Comparison of ENCODE assay signal across 8 mouse cellular contexts in genomic region chr9:49962561-49963071, GRCm38 (mm10).
A peak's percentile ranks its signal among the peaks of the same experiment; 100 is the strongest.
DNase-seq lines count a peak whose midpoint lies in the region; ATAC-seq and TF ChIP-seq lines count a peak whose summit lies in the region.

No protein-coding gene starts in this region.

- H3K27me3 ChIP-seq in embryonic facial prominence, embryonic 15.5 days, result no peaks in the 10 kb centered on the region
- H3K27me3 ChIP-seq in midbrain, embryonic 10.5 days (ENCODE audit: low read depth, poor library complexity, severe bottlenecking), result no peaks in the 10 kb centered on the region

- H3K9me3 ChIP-seq in ES-E14 (ENCODE audit: control insufficient read depth, insufficient read depth, low read depth, low read length), result no peaks in the 10 kb centered on the region
- H3K9me3 ChIP-seq in embryonic facial prominence, embryonic 15.5 days (replicated peaks), result no peaks in the 10 kb centered on the region
- H3K9me3 ChIP-seq in midbrain, embryonic 10.5 days (replicated peaks), result no peaks in the 10 kb centered on the region

- no peak overlapping the region for H3K4me3 ChIP-seq in ES-E14 (ENCODE audit: insufficient read depth in 1 of 2, low read depth in 1 of 2, low read length in 2 of 2, poor library complexity in 1 of 2, severe bottlenecking in 1 of 2)
- H3K4me3 ChIP-seq in embryonic facial prominence, embryonic 15.5 days (replicated peaks), result no peak overlapping the region
- H3K4me3 ChIP-seq in midbrain, embryonic 10.5 days, result no peak overlapping the region; the same call in 1 of the 2 replicates

- H3K36me3 ChIP-seq in ES-E14 (ENCODE audit: control insufficient read depth, insufficient read depth, low read length, poor library complexity, severe bottlenecking), result no peaks in the 10 kb centered on the region
- H3K36me3 ChIP-seq in embryonic facial prominence, embryonic 15.5 days, result no peaks in the 10 kb centered on the region
- H3K36me3 ChIP-seq in midbrain, embryonic 10.5 days, result no peaks in the 10 kb centered on the region

- peaks cover 9 to 17% of the 10 kb centered on the region in 2 experiments; a peak in 3 of 4 replicates for H3K4me1 ChIP-seq in ES-E14 (ENCODE audit: control insufficient read depth in 2 of 2, insufficient read depth in 2 of 2, low read length in 2 of 2, poor library complexity in 1 of 2)
- peaks cover 12% of the 10 kb centered on the region; the same call in 1 of the 2 replicates for H3K4me1 ChIP-seq in embryonic facial prominence, embryonic 15.5 days
- peaks cover 55% of the 10 kb centered on the region for H3K4me1 ChIP-seq in midbrain, embryonic 10.5 days

- no peak overlapping the region for H3K4me2 ChIP-seq in embryonic facial prominence, embryonic 15.5 days (replicated peaks)

- 50% methylated on average over 8 of the region's 8 CpGs for WGBS in embryonic facial prominence, embryonic 15.5 days
- WGBS in midbrain, embryonic 10.5 days, result 42% methylated on average over 8 of the region's 8 CpGs

- no peak overlapping the region for H3K9ac ChIP-seq in ES-E14 (ENCODE audit: insufficient read depth, low read depth, low read length, poor library complexity, severe bottlenecking)
- no peak overlapping the region for H3K9ac ChIP-seq in embryonic facial prominence, embryonic 15.5 days

- DNase-seq in ES-E14 (ENCODE audit: low read depth, low spot score), result no peak
- DNase-seq in cerebellum, adult 11-12 months, result peak; percentile 32
- peak; percentile 61 for DNase-seq in midbrain, embryonic 10.5 days (ENCODE audit: low spot score)
- DNase-seq in lung, postnatal 14 days, result no peak
- DNase-seq in natural killer cell, adult 2 months (ENCODE audit: low spot score in 2 of 2), result no peak
- no peak for DNase-seq in adrenal gland, postnatal 4 days (ENCODE audit: low spot score in 2 of 2)
- no peak for DNase-seq in kidney, postnatal 10 days

- ATAC-seq in embryonic facial prominence, embryonic 15.5 days (ENCODE audit: insufficient number of reproducible peaks, low FRiP score, low TSS enrichment, low read depth), result peak; percentile 70; the same call in 1 of the 2 replicates

- H3K27ac ChIP-seq in ES-E14 (ENCODE audit: insufficient read depth, low read depth, low read length, poor library complexity, severe bottlenecking), result peak overlapping the region; percentile 35; the same call in 1 of the 2 replicates
- no peak overlapping the region for H3K27ac ChIP-seq in embryonic facial prominence, embryonic 15.5 days (replicated peaks)
- peak overlapping the region; percentile 89 for H3K27ac ChIP-seq in midbrain, embryonic 10.5 days (replicated peaks)

- in situ Hi-C loops in ES-E14 (cut with MboI; ENCODE audit: low sequenced_read_pairs in 2 of 2, unreplicated experiment in 2 of 2), result no loop called here

TF ChIP-seq in ES-E14, 5 proteins besides CTCF, POLR2A, EP300 and RAD21:
- TF ChIP-seq HCFC1 (IDR thresholded peaks at IDR 0.05; ENCODE audit: borderline replicate concordance, insufficient read depth, low read length) (no peak), ZNF384 (IDR thresholded peaks at IDR 0.05; ENCODE audit: low read depth, low read length) (no peak), CHD2 (IDR thresholded peaks at IDR 0.05; ENCODE audit: low read depth, low read length) (no peak), ZC3H11A (IDR thresholded peaks at IDR 0.05; ENCODE audit: borderline replicate concordance, low read depth, low read length) (no peak), MAFK (IDR thresholded peaks at IDR 0.05; ENCODE audit: insufficient read depth, low read depth, low read length) (no peak)
TF ChIP-seq in ES-E14: peak in this region for 0.

Comparison
In these comparisons a context has a peak if more than half of its experiments do, and no peak if none do; other contexts are left out.
1. DNase-seq: peak in cerebellum, adult 11-12 months (single experiment) and midbrain, embryonic 10.5 days (single experiment); none in ES-E14 (single experiment), lung, postnatal 14 days (single experiment), natural killer cell, adult 2 months (0 of 2), adrenal gland, postnatal 4 days (0 of 2) and kidney, postnatal 10 days (single experiment).